Mouse (Mus musculus) heart, postnatal 0 days (tissue): ENCODE measurements around the gene Hils1.

Experiments used
- CTCF ChIP-seq: IDR thresholded peaks from 2 replicates; pipeline ENCODE4 v1.5.1; 2016; ENCODE audit warnings: antibody characterized with exemption, control low read depth, low read depth
- EP300 ChIP-seq: IDR thresholded peaks from 2 replicates; pipeline ENCODE4 v1.6.1; 2016; ENCODE audit warnings: antibody characterized with exemption, low read depth

- no peak for TF ChIP-seq CTCF
- no peak for TF ChIP-seq EP300
These were observed 44.0 kb downstream of the Hils1 start for GRCm38 (mm10) chr11:95011416-95011815.
